Mouse (Mus musculus): ENCODE measurements around the gene Esm1.
A peak's percentile ranks its signal among the peaks of the same experiment; 100 is the strongest.

The Esm1 gene

DNA sequence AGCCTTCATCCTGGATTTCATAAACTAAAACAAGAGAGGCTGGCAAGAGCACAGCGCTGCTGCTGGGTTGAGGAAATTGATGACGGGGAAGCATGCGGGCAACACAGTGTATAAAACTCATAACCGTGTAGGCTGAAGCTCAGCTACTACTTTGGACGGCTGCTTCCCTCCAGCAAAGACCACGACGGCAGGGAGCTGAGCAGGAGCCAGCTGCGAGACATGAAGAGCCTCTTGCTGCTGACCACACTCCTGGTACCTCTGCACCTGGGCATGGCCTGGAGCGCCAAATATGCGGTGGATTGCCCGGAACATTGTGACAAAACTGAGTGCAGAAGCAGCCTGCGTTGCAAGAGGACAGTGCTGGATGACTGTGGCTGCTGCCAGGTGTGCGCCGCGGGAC is at the start of gene Esm1:
Gene Esm1 (plus strand): TSS at position 36 of the 400 bp plus-strand sequence.
- DNase-seq, result peak; percentile 14 to 26

DNA sequence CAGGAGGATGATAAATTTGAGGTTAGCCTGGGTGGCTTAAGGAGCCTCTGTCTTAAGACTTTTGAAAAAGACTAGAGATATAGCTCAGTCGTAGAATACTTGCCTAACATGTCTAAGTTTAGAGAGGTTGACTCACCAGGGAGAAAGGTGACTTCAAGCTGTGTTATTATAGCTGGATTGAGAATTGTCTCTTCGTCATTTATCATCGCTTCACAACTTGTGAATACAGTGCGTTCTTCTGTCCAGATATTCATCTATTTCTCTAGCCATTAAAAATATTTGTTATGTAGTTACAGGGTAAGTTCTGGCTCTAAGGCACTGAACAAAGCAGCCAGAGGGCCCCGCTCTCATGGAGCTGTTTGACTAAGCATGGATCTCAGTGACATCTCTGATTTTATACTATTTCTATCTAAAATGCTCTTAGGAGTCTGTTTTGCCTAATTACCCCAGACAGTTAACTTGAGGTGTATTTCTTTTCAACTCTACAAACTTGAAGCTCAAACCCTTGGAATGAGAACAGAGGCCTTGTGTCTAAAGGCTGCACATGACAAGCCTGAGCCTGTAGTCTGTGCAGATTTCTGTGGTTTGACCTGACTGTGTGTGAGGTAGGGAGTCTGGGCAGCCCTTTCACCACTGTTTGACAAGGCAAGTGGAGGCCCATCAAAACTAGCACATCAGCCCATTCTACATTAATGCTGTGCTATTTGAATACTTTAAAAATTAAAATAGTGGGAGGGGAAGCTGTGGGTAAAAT is 45.0 kb upstream of the Esm1 start:
- DNase-seq, result no peak

DNA sequence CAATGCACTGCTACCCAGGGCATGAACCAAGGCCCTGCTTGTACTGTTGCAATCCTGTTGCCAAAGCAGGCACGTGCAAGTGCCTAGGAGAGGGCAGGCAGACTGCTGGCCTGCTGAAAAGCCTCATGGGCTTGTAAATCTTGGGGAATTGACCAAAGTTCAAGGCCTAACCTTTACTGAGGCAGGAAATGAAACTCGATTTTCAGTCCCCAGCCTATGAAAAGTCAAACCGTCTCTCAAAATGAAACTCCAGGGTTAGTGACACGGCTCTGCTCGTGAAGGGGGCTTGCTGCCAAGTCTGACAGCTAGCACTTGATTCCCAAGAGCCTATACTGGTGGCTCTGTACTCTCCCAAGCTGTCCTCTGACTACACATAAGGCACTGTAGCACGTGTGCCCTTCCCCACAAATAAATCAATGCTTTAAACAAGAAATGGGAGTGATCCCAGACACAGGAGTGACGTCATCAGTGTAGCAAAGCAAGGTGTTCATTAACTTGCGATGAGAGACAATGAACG is 41.4 kb upstream of the Esm1 start:
- peak in 1 of 2 experiments; percentile 26 for DNase-seq

DNA sequence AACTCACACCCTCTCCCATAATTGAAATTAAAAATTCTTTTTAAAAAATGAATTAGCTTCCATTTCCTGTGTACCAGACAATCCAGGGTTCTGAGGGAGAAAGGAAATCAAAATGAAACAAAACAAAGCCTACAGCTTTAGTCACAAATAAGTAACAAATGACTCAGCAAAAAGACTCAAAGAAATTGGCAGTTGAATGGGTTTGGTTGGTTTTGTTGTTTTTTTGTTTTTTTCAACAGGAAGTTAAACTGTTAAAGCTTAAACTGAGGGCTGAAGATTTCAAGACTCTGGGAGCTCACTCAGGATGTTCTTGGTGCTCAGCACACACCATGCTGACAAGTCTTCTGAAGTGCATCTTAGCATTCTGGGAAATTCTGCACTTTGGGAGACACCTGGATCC is 39.2 kb upstream of the Esm1 start:
- DNase-seq, result no peak

DNA sequence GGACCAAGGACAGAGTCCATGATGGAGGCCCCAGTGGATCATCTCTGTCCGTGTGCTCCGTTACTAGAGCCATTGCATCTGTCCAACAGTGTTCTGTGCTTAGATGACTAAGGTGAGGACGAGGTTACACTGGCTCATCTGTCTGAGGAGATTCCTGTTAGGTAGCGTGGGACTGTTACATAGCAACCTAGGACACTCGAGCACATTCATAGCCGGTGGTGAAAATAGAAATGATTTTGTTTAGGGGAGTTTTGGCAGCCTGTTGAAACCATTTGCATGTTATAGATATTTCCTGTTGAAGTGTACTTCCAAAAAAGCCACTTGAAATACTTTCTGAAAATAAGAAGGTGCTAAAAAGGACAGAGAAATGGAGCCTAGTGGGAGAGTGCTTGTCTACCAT is 35.3 kb upstream of the Esm1 start:
- no peak for DNase-seq

DNA sequence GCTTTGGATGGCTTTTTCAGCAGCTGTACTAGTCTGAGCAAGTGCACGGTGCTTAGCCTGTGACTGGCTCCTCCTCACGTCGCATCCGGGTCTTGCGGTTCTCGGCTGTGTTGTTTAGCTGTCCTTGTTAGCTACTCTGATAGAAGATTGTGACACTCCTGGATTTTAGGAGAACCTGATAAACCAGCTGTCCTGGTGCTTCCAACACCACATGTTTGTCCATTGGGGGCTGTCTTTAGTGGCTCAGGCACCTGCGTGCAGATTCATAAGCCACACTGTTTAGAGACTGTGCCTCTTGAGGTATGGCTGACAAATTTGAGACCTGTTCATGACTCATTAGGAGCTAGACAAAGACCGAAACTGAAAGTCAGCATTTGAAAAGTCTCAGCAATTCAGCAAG is 26.1 kb upstream of the Esm1 start:
- DNase-seq, result no peak

DNA sequence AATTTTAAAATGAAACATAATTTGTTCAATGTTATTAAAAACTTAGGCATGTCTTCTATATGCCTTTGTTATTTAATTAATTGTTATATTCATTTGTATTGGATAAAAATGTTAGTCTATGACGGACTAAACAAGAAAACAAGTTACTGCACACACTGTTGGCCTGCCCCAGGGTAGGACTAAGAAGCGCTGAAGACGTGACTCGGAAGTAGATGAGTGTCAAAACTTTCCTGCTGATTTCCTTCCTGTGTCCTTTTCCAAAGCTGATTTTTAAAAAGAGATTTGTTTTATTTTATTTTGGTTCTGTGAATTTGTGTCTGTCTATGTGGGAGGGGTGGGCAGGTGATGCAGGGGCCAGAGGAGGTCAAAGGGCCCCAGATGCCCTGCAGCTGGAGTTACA is 25.7 kb upstream of the Esm1 start:
- DNase-seq, result no peak

DNA sequence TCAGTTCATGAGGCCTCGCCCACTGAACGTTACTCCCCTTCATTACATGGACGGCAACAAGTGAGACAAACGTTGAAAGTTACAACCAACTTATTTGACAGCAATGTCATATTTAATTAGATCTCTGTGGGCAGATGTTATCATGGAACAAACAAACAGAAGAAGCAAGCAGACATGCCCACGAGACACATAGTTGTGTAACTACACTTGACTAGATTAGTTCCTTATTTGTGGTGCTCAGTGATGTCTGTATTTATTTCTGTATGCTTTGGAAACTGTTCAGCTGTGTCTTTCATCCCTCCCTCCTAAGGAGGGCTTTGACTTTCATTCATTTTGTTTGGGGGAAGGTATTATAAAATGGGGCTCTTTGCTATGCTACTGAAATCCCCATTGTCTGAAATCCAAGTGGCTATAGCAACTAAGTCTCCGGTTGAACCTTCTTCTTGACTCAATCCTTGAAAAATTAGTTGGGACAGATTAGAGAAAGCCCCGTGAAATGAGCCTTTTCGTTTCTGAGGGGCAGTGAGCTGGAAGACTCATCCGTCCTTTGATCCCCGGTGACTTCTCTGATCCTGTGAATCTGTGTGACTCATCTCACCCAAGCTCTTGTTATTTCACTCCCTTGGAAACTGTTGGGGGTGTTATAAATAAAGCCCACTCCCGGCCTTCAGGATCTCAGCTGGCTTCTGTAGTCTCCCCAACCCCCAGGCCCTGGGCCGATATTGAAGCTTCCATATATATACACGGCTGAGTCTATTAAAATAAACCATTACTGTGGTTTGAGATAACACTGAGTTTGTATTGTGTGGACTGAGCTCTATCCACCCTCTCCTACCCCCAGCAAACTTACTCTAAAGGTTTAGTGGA is 12.4 kb upstream of the Esm1 start:
- no peak for DNase-seq

DNA sequence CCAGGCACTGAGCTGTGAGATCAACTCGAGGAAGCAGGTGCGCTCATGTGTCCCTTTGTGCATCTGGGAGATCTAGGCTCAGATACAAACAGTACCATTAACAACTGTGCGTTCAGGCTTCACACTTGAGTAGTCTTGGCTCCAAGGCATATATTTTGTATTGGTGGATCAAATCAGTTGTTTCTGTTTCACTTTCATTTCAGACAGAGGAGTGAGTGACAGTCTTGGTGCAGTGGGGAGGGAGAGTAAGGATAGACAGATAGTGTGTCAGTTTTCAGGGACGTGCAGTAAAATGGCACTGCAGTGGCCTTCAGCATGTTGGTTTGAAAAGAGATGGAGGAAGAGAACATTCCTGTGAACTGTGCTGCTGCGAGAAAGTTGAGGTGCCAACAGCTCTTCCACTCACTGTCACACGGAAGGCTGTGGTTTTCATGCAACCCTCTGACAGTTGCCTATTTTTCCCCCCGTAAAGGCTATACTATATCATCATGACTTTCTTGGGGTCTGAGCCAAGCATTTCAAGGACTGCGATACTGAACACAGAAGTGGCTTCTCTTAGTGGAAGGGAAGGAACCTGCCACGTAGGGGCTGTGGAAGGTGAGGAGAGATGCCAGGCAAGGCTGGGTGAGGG is 11.5 kb upstream of the Esm1 start:
- no peak for DNase-seq

DNA sequence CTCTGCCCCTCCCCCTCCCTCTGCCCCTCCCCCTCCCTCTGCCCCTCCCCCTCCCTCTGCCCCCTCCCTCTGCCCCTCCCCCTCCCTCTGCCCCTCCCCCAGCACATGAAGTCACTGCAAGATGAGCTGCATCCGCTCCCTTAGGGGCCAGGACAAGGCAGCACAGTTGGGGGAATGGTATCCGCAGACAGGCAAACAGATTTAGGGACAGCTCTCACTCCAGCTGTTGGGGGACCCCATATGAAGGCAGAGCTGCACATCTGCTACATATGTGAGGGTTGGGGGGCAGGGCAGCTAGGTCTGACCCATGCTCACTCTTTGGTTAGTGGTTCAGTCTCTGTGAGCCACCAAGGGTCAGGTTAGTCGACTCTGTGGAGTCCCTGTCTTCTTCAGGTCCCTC is 10.1 kb upstream of the Esm1 start:
- DNase-seq, result no peak

DNA sequence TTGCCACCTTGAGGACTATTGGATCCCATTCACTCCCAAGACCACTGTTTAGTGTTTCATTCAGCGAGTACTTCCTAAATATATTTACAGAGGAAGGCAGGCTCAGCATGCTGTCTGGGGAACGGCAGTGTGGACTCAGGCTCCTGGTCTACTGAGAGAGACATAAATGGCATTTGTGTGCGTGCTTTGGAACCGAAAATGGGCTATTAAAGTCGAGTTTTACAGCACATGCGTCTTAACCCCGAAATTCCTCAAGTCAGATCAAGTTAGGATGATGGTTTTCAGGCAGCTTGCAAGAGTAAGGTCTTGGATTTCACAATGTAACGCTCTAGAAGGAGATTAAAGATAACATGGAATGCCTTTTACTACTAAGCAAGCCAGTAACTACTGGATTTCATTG is 8.7 kb upstream of the Esm1 start:
- DNase-seq, result no peak

DNA sequence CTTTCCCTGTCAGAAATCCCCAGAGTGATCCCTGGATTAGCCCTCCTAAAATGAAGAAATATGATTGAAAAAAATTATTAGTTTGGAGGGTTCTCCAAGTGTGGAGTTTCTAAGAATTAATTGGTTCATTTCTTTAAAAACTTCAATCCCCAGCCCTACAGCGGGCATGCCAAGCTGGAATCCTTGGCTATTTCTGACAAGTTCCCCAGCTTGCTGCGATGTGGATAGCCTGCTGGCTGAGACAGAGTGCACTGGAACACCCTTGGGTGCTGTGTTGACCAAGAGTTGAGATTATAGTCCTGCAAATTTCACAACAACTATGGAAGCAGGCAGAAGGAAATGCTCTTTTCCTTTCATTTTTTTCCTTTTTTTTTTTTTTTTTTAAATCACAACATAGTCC is 7.8 kb upstream of the Esm1 start:
- no peak for DNase-seq

DNA sequence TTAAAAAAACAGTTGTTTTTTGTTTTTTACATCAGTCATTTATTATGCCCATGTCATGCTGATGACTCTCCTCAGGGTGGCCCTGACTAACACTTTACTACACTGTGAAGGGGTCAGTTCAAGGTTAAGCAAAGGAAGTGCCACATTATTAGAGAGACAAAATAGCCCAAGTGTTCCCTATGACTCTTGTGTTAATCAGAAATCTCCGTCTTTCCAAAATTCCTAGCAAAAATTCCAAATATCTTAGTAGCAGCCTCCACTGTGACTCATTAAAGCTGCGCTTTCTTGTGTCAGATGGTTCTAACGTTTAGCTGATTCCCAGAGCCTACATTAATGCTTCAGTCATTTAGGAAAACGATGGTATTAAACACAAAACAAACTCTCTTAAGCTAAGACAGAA is 7.3 kb upstream of the Esm1 start:
- DNase-seq, result no peak

DNA sequence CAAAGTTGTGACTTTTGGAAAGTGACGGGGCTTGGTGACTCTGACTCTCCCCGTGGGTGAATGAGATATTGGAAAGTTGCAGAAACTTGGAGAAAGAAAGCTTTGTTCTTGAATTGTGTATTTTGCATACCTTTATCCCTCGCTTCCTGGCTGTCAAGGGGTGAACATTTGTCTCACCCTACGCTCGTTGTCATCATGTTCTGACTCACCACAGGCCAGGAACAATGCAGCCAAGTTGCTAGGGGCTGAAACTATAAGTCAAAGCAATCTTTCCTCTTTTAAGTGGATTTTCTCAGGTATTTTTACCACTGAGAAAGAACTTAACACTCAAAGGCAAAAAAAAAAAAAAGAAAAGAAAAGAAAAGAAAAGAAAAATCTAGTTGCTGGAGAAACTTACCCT is 6.3 kb upstream of the Esm1 start:
- DNase-seq, result no peak

DNA sequence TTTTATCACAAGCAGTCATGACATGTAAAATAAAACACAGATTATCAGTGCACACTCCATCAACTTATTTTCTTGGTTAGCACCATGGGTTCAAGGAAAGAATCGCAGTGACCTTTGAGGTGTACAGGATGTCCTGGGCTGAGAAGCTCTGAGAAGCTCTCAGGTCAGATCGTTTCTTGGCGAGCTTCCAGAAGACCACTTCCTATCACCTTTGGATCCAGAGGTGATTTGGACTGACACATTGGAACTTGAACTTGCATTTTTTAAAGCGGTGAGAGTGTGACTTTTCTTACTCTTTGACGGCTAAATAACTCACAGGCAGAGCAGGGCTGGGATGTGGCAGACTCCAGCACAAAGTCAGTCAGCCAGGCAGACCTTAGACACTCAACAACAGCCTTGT is 4.1 kb upstream of the Esm1 start:
- DNase-seq, result no peak

DNA sequence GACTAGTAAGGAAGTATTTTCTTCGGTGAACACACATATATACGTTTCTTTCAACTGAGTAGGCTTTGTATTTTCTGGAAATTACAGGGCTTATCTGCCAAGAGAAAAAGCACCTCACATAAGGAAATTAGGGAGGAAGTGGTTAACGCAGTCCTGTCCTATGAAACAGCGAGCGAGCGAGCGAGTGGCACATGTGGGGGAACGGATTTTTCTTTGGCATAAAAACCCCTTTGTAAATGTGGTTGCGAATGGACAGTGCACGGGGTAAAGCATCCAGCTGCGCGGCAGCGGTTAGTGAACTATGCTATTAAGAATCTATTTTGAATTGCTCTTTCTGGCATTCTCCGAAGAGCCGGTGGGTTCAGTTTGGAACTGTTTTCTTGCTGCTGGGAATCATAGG is 1.9 kb downstream of the Esm1 start:
- DNase-seq, result no peak

DNA sequence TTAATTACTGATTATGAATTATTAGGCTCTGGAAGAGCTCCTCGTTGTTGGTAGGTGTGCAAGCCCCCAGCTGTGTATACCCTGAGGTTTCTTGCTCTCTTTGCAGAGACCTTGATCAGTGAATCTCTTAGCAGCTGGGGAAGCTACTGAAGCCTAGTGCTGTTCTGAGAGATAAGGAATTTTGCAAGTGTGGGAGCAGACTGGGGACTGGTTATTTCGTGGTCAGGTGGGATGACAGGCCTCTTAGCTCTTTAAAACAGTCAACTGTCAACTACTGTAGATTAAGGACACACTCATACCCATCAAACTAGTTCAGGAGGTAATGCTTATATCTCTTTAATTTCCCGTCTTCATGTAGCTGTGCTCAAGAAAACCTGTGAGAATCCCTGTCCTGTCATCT is 2.9 kb downstream of the Esm1 start:
- DNase-seq, result no peak

DNA sequence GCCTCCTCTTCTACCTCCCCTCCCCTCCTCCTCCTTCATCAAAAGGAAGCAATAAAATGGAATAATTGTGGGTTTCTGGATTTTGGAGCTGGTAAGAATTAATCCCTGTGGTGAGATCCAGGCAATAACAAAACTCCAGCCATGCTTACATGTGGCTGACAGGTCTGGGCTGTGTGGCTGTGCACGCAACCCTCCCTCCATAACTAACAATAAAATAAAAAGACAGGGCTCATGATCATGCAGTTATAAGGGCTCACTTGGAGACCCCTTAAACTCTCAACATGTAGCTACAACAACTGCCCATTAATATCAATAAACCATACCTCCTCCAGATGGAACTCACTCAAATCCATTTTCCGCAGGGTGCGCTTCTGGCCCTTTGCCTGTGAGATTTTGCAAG is 4.4 kb downstream of the Esm1 start:
- DNase-seq, result no peak

DNA sequence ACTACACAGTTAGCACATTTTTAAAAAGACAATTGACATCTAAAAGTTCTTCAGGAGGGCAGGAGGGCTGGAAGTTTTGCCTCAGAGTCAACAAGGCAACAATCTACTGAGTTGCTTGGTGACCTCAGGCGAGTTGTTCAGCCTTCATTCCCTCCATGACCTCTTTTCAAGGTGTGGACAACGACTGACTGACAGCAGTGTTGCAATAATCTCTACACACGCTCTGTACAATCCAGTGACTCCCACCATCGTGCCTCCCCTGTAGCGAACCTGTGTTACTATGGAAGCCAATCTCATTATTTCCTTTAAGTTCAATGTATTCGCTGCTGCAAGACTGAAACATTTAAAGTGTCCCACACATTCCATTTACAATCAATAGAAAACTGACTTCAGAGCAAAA is 12.4 kb downstream of the Esm1 start:
- DNase-seq, result no peak

DNA sequence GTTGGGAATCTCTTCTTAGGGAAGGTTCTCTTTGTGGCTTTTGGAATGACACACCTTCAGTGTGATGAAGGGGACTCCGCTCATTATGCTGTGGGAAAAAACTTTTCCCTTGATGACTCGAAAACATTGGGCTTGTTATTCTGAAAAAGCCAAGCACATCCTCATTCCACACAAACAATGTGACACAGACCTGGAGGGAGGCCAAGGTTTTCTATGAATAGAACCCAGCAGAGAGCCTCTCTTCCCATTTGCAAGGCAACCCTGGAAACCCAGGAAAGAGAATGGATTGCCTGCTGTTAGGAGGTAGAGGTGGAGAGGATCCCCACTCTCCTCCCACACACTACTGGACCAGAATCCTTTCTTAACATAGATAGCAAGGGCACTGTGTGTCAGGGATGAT is 14.6 kb downstream of the Esm1 start:
- peak; percentile 32 to 72 for DNase-seq

DNA sequence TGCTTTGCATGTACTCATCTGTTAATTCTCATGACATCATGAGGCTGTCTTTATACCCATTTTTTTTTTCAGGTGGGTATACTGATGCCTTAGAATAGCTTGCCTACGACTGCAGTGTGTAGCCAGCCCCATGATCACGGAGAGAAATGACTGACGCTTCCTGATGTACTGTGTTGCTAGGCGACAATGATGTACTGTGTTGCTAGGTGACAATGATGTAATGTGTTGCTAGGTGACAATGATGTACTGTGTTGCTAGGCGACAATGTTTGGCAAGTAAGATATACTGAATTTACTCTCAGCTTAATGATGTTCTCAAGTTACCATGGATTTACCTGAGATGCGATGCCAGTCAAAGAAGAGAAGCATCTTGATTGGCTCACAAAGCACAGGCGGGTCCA is 16.4 kb downstream of the Esm1 start, which contains the start of gene Gzmk:
Gene Gzmk (minus strand): TSS at position 98 of the 400 bp plus-strand sequence.
- DNase-seq, result no peak

DNA sequence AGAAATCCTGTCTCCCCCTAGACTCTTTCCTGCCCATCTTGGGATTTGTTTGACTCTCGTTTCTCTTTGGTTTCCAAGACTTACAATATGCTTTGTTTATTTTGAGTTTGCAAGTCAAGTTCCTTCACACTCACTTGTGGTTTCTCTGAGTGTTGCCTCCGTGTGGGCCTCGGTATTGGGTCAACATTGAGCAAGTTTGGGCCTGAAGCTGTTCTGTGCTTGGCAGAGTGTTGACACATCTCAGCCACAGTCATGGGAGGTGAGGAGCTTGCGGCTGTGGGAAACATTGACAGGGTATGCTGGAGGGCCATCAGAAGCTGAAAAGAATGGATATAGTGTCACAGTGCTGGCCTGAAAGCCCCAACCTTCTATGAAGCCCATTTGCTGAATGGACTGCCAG is 17.6 kb downstream of the Esm1 start:
- DNase-seq, result peak; percentile 53 to 79

DNA sequence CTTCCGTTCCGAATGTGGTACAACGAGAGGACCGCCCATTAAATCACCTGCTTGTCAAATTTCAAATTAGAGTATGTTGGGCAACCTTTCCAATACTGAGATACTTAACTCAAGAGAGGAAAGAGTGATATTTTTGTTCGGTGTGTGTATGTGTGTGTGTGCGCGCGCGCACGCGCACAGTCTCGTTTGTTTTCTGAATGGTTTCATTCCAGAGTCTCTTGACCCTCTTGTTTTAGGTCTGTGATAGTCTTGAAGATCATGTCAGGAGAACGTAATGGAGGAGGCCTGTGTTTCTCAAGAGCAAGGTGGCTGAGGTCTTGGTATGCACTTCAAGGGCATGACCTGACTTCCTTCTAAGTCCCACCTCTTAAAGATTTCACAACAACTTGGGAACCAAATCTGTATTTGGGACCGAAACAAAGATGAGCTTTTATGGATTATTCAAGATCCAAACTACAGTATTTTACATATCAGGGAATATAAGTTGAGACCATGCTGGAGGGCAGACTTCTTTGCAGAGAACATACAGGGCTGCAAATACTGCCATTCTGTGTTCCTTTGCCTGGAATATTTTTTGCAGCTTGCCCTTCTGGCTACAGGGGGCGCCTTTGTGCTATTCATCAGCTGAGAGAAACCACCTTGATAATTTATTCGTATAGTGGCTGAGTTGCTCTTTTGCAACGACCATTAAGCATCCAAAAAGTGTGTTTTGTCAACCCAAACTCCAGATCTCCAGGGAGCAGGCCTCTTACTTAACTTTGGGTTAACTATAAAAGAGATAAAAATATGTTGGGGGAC is 18.4 kb downstream of the Esm1 start:
- peak; percentile 59 to 77 for DNase-seq
